Mouse (Mus musculus): Measurements from ENCODE around the gene Thap4. TPM values are rescaled to one million over a fixed set of nuclear protein-coding genes. Genes with fewer than 3 reads are reported as not detected.
A peak's percentile ranks its signal among the peaks of the same experiment; 100 is the strongest.

Thap4 gene
- total and polyA plus RNA-seq, 2 experiments from 2014 or later: 57.1 to 63.3 TPM

- ATAC-seq (ENCODE audit: low FRiP score) (no peak), DNase-seq (ENCODE audit: low spot score) (no peak)
- H3K9ac ChIP-seq (replicated peaks; ENCODE audit: low read length, poor library complexity, severe bottlenecking): no peak overlapping the region
- H3K36me3 ChIP-seq (ENCODE audit: insufficient read depth, low read length): 0 out of 2 replicates have a peak, but pooled peaks cover 2% of the 10 kb centered on the region
- no peak overlapping the region for H3K4me3 ChIP-seq (ENCODE audit: low read depth, low read length)
- 95% methylated on average over 2 of the region's 2 CpGs for WGBS
- no peaks in the 10 kb centered on the region for H3K9me3 ChIP-seq (ENCODE audit: low read length)
- no peak for TF ChIP-seq CTCF (IDR thresholded peaks at IDR 0.05)
- no peaks in the 10 kb centered on the region for H3K4me1 ChIP-seq (ENCODE audit: insufficient read depth, low read length)
- no peak overlapping the region for H3K27ac ChIP-seq (ENCODE audit: low read depth, low read length)
- no peaks in the 10 kb centered on the region for H3K27me3 ChIP-seq (ENCODE audit: insufficient read depth, low read length)
- H3K4me2 ChIP-seq (ENCODE audit: low read depth, low read length, poor library complexity, severe bottlenecking): no peak overlapping the region
These were observed 14.0 kb downstream of the Thap4 start for GRCm38 (mm10) chr1:93740671-93741070.

- no peak overlapping the region for H3K4me2 ChIP-seq (ENCODE audit: low read depth, low read length, poor library complexity, severe bottlenecking)
- ATAC-seq (ENCODE audit: low FRiP score): no peak
- no peak overlapping the region for H3K9ac ChIP-seq (replicated peaks; ENCODE audit: low read length, poor library complexity, severe bottlenecking)
- no peak overlapping the region for H3K4me3 ChIP-seq (ENCODE audit: low read depth, low read length)
- WGBS: 95% methylated on average over 5 of the region's 5 CpGs
- no peak for DNase-seq (ENCODE audit: low spot score)
- no peak overlapping the region for H3K27ac ChIP-seq (ENCODE audit: low read depth, low read length)
- H3K9me3 ChIP-seq (ENCODE audit: low read length): no peaks in the 10 kb centered on the region
- no peaks in the 10 kb centered on the region for H3K27me3 ChIP-seq (ENCODE audit: insufficient read depth, low read length)
- H3K36me3 ChIP-seq (ENCODE audit: insufficient read depth, low read length): no peaks in the 10 kb centered on the region
- TF ChIP-seq CTCF (IDR thresholded peaks at IDR 0.05): no peak
- H3K4me1 ChIP-seq (ENCODE audit: insufficient read depth, low read length): no peaks in the 10 kb centered on the region
These were observed 17.0 kb downstream of the Thap4 start for GRCm38 (mm10) chr1:93737711-93738110.

- ATAC-seq (ENCODE audit: low FRiP score): no peak
- H3K9me3 ChIP-seq (ENCODE audit: low read length): no peaks in the 10 kb centered on the region
- no peak for TF ChIP-seq CTCF (IDR thresholded peaks at IDR 0.05)
These were observed 18.8 kb downstream of the Thap4 start for GRCm38 (mm10) chr1:93735859-93736258.

GRCm38 (mm10) chr1:93731880-93732281, 22.8 kb downstream of the Thap4 start:
- DNase-seq (ENCODE audit: low spot score): peak; percentile 69
- peak overlapping the region; percentile 76 for H3K27ac ChIP-seq (ENCODE audit: low read depth, low read length)
- no peaks in the 10 kb centered on the region for H3K36me3 ChIP-seq (ENCODE audit: insufficient read depth, low read length)
- peak overlapping the region; percentile 28; the same call in 1 of the 2 replicates for H3K4me2 ChIP-seq (ENCODE audit: low read depth, low read length, poor library complexity, severe bottlenecking)
- no peaks in the 10 kb centered on the region for H3K27me3 ChIP-seq (ENCODE audit: insufficient read depth, low read length)
- WGBS: 3% methylated on average over 3 of the region's 3 CpGs
- H3K9ac ChIP-seq (replicated peaks; ENCODE audit: low read length, poor library complexity, severe bottlenecking): 0 out of 2 replicates have a peak overlapping the region, but pooled peaks have one; percentile 20
- no peaks in the 10 kb centered on the region for H3K4me1 ChIP-seq (ENCODE audit: insufficient read depth, low read length)
- no peaks in the 10 kb centered on the region for H3K9me3 ChIP-seq (ENCODE audit: low read length)
- peak; percentile 76 for ATAC-seq (ENCODE audit: low FRiP score)
- TF ChIP-seq CTCF (IDR thresholded peaks at IDR 0.05): no peak
- H3K4me3 ChIP-seq (ENCODE audit: low read depth, low read length): no peak overlapping the region

More at GRCm38 (mm10) chr1:93735859-93736258, 18.8 kb downstream of the Thap4 start:
- no peak for DNase-seq (ENCODE audit: low spot score)
- H3K4me1 ChIP-seq (ENCODE audit: insufficient read depth, low read length): no peaks in the 10 kb centered on the region
- H3K36me3 ChIP-seq (ENCODE audit: insufficient read depth, low read length): no peaks in the 10 kb centered on the region
- no peak overlapping the region for H3K4me3 ChIP-seq (ENCODE audit: low read depth, low read length)
- no peak overlapping the region for H3K4me2 ChIP-seq (ENCODE audit: low read depth, low read length, poor library complexity, severe bottlenecking)
- H3K27ac ChIP-seq (ENCODE audit: low read depth, low read length): no peak overlapping the region
- H3K27me3 ChIP-seq (ENCODE audit: insufficient read depth, low read length): no peaks in the 10 kb centered on the region
- H3K9ac ChIP-seq (replicated peaks; ENCODE audit: low read length, poor library complexity, severe bottlenecking): no peak overlapping the region
- 96% methylated on average over 3 of the region's 3 CpGs for WGBS

- H3K4me2 ChIP-seq (ENCODE audit: low read depth, low read length, poor library complexity, severe bottlenecking): no peak overlapping the region; the same call in 1 of the 2 replicates
- H3K4me3 ChIP-seq (ENCODE audit: low read depth, low read length): no peak overlapping the region
- TF ChIP-seq CTCF (IDR thresholded peaks at IDR 0.05): no peak
- no peaks in the 10 kb centered on the region for H3K27me3 ChIP-seq (ENCODE audit: insufficient read depth, low read length)
- 88% methylated on average over 5 of the region's 5 CpGs for WGBS
- no peak overlapping the region for H3K9ac ChIP-seq (replicated peaks; ENCODE audit: low read length, poor library complexity, severe bottlenecking)
- no peaks in the 10 kb centered on the region for H3K4me1 ChIP-seq (ENCODE audit: insufficient read depth, low read length)
- no peaks in the 10 kb centered on the region for H3K36me3 ChIP-seq (ENCODE audit: insufficient read depth, low read length)
- peak; percentile 11; the same call in 1 of the 2 replicates for ATAC-seq (ENCODE audit: low FRiP score)
- DNase-seq (ENCODE audit: low spot score): no peak
- no peak overlapping the region; the same call in 1 of the 2 replicates for H3K27ac ChIP-seq (ENCODE audit: low read depth, low read length)
- no peaks in the 10 kb centered on the region for H3K9me3 ChIP-seq (ENCODE audit: low read length)
These were observed 23.6 kb downstream of the Thap4 start for GRCm38 (mm10) chr1:93731103-93731502.

GRCm38 (mm10) chr1:93726974-93727373, 27.7 kb downstream of the Thap4 start:
- DNase-seq (ENCODE audit: low spot score) (peak; percentile 13), ATAC-seq (ENCODE audit: low FRiP score) (no peak)
- no peak overlapping the region for H3K4me3 ChIP-seq (ENCODE audit: low read depth, low read length)
- H3K9me3 ChIP-seq (ENCODE audit: low read length): no peaks in the 10 kb centered on the region
- H3K4me1 ChIP-seq (ENCODE audit: insufficient read depth, low read length): no peaks in the 10 kb centered on the region
- H3K9ac ChIP-seq (replicated peaks; ENCODE audit: low read length, poor library complexity, severe bottlenecking): no peak overlapping the region
- no peaks in the 10 kb centered on the region for H3K27me3 ChIP-seq (ENCODE audit: insufficient read depth, low read length)
- H3K27ac ChIP-seq (ENCODE audit: low read depth, low read length): no peak overlapping the region
- TF ChIP-seq CTCF (IDR thresholded peaks at IDR 0.05): peak; percentile 73
- no peak overlapping the region for H3K4me2 ChIP-seq (ENCODE audit: low read depth, low read length, poor library complexity, severe bottlenecking)
- H3K36me3 ChIP-seq (ENCODE audit: insufficient read depth, low read length): peaks cover 16% of the 10 kb centered on the region
- WGBS: 77% methylated on average over 3 of the region's 3 CpGs
